Mouse (Mus musculus) natural killer cell, adult 2 months (primary cell): ENCODE data around the gene Ccl7.

Experiments used
- DNase-seq, 2 experiments: peaks; one replicate each; pipeline ENCODE4 v3.0.0; 2022; ENCODE audit warnings: low spot score in 2 of 2

Ccl7 gene

GRCm38 (mm10) chr11:82045471-82045870, at the start of gene Ccl7:
Gene Ccl7, plus strand, starts transcription at chr11:82045712.
- no peak for DNase-seq

GRCm38 (mm10) chr11:81996172-81996841, 49.2 kb upstream of the Ccl7 start:
- DNase-seq, result peak; percentile 40 to 54

- DNase-seq, result no peak
These were observed 48.4 kb upstream of the Ccl7 start for GRCm38 (mm10) chr11:81997085-81997484.

- no peak for DNase-seq
These were observed 46.9 kb upstream of the Ccl7 start for GRCm38 (mm10) chr11:81998646-81999045.

GRCm38 (mm10) chr11:81999469-81999868, 46.0 kb upstream of the Ccl7 start:
- DNase-seq, result no peak

- DNase-seq, result no peak
These were observed 44.9 kb upstream of the Ccl7 start for GRCm38 (mm10) chr11:82000581-82000980.

GRCm38 (mm10) chr11:82004810-82005209, 40.7 kb upstream of the Ccl7 start:
- DNase-seq, result no peak

GRCm38 (mm10) chr11:82006796-82007423, 38.6 kb upstream of the Ccl7 start:
- no peak for DNase-seq

GRCm38 (mm10) chr11:82010115-82010514, 35.4 kb upstream of the Ccl7 start:
- no peak for DNase-seq

GRCm38 (mm10) chr11:82011411-82012193, 33.9 kb upstream of the Ccl7 start:
- no peak for DNase-seq

- DNase-seq, result no peak
These were observed 31.8 kb upstream of the Ccl7 start for GRCm38 (mm10) chr11:82013756-82014155.

GRCm38 (mm10) chr11:82015066-82015465, 30.4 kb upstream of the Ccl7 start:
- DNase-seq, result no peak

GRCm38 (mm10) chr11:82016181-82016780, 29.2 kb upstream of the Ccl7 start:
- DNase-seq, result no peak

GRCm38 (mm10) chr11:82019389-82019788, 26.1 kb upstream of the Ccl7 start:
- no peak for DNase-seq

GRCm38 (mm10) chr11:82019793-82020192, 25.7 kb upstream of the Ccl7 start:
- DNase-seq, result no peak

- no peak for DNase-seq
These were observed 24.1 kb upstream of the Ccl7 start for GRCm38 (mm10) chr11:82021406-82021805.

GRCm38 (mm10) chr11:82022504-82023056, 22.9 kb upstream of the Ccl7 start:
- no peak for DNase-seq

GRCm38 (mm10) chr11:82023769-82024168, 21.7 kb upstream of the Ccl7 start:
- no peak for DNase-seq

- no peak for DNase-seq
These were observed 15.3 kb upstream of the Ccl7 start for GRCm38 (mm10) chr11:82030171-82030570.

- DNase-seq, result no peak
These were observed 13.4 kb upstream of the Ccl7 start for GRCm38 (mm10) chr11:82032136-82032535.

GRCm38 (mm10) chr11:82032678-82033344, 12.7 kb upstream of the Ccl7 start:
- no peak for DNase-seq
